Mouse (Mus musculus) heart, postnatal 36 days (tissue): ENCODE measurements around the gene Olfr1388. TPM values are rescaled to one million over a fixed set of nuclear protein-coding genes. Genes with fewer than 3 reads are reported as not detected.
"Not testable (repeated sequence)": the region's sequence is repeated elsewhere in the genome, so short reads cannot be mapped to it uniquely, and the experiment has no call there.

Source experiments
- DNase-seq, 2 experiments: peaks; one replicate each; pipeline ENCODE4 v3.0.0; 2021 to 2022
- intact Hi-C: fragments of 180-260 bp; cut with DNase I; formaldehyde crosslinking; loops from one replicate; pipeline ENCODE4 v1.15.1; 2025
- total RNA-seq, 2 experiments: library from RNA; stranded (reverse); gene quantifications; 2 replicates each; pipeline ENCODE4 v1.2.3; 2021

Gene Olfr1388
- total RNA-seq = under 1 TPM in 1 of 2 experiments, not detected in 1; 0.22 TPM

- DNase-seq = peak; percentile 9 to 23
- intact Hi-C loops = no loop called here
Measured at GRCm38 (mm10) chr11:49436411-49436810, at the start of gene Olfr1388. TSS of gene Olfr1388 (plus strand) at chr11:49436624.

GRCm38 (mm10) chr11:49392707-49393106 lies 43.7 kb upstream of the Olfr1388 start:
- DNase-seq, intact Hi-C loops: not testable (repeated sequence)

GRCm38 (mm10) chr11:49406784-49407183 lies 29.6 kb upstream of the Olfr1388 start:
- intact Hi-C loops = loop anchor here (10.0 kb wide), 1 partner anchor 212 kb away; no protein-coding TSS in a partner anchor
- DNase-seq = no peak

GRCm38 (mm10) chr11:49410540-49410939 lies 25.9 kb upstream of the Olfr1388 start:
- intact Hi-C loops = no loop called here
- DNase-seq = no peak

GRCm38 (mm10) chr11:49422767-49423166 lies 13.7 kb upstream of the Olfr1388 start, which contains the start of gene Olfr1389:
TSS of gene Olfr1389 (plus strand) at chr11:49423067.
- intact Hi-C loops = no loop called here

GRCm38 (mm10) chr11:49425257-49425927 lies 11.0 kb upstream of the Olfr1388 start:
- intact Hi-C loops = no loop called here
- DNase-seq = no peak

More at GRCm38 (mm10) chr11:49422767-49423166, 13.7 kb upstream of the Olfr1388 start, which contains the start of gene Olfr1389:
- no peak for DNase-seq

- no peak for DNase-seq
- intact Hi-C loops = no loop called here
Measured at GRCm38 (mm10) chr11:49429641-49430040, 6.8 kb upstream of the Olfr1388 start.

- DNase-seq = no peak
- intact Hi-C loops = no loop called here
Measured at GRCm38 (mm10) chr11:49455043-49455442, 18.6 kb downstream of the Olfr1388 start, which contains the start of gene Olfr1387. TSS of gene Olfr1387 (plus strand) at chr11:49455343.

- DNase-seq, intact Hi-C loops: not testable (repeated sequence)
Measured at GRCm38 (mm10) chr11:49464746-49465145, 28.3 kb downstream of the Olfr1388 start, which contains the start of gene Olfr1386. TSS of gene Olfr1386 (plus strand) at chr11:49465046.

GRCm38 (mm10) chr11:49485973-49486372 lies 49.5 kb downstream of the Olfr1388 start:
- DNase-seq = no peak
- intact Hi-C loops = no loop called here

GRCm38 (mm10) chr11:49488770-49489169 lies 52.3 kb downstream of the Olfr1388 start, which contains the start of gene Olfr1385:
TSS of gene Olfr1385 (plus strand) at chr11:49489070.
- intact Hi-C loops, DNase-seq: not testable (repeated sequence)

Other genes starting within 250 kb of the Olfr1388 start
- gene Btnl9, start 249.5 kb upstream of the Olfr1388 start, total RNA-seq = 10 to 100 TPM; 34.7 to 38.5 TPM
- 10 to 100 TPM; 25.8 to 26.8 TPM for gene Zfp62, start 233.3 kb upstream of the Olfr1388 start, total RNA-seq
- 10 to 100 TPM; 64.7 to 66.9 TPM for gene Mgat1, start 192.4 kb upstream of the Olfr1388 start, total RNA-seq
- gene Olfr1393, start 158.3 kb upstream of the Olfr1388 start, total RNA-seq = under 1 TPM in 1 of 2 experiments, not detected in 1; 0.19 TPM
- gene Olfr1392, start 151.3 kb upstream of the Olfr1388 start, total RNA-seq = not detected
- not detected for gene Olfr10, start 131.9 kb upstream of the Olfr1388 start, total RNA-seq
- gene Olfr1391, start 113.9 kb upstream of the Olfr1388 start, total RNA-seq = not detected
- gene Olfr1390, start 101.4 kb upstream of the Olfr1388 start, total RNA-seq = not detected
- gene Olfr1389, start 13.6 kb upstream of the Olfr1388 start, total RNA-seq = not detected
- gene Olfr1387, start 18.7 kb downstream of the Olfr1388 start, total RNA-seq = under 1 TPM; 0.08 to 0.27 TPM
- not detected for gene Olfr1386, start 28.4 kb downstream of the Olfr1388 start, total RNA-seq
- not detected for gene Olfr1385, start 52.4 kb downstream of the Olfr1388 start, total RNA-seq
- under 1 TPM in 1 of 2 experiments, not detected in 1; 0.31 TPM for gene Olfr1384, start 70.1 kb downstream of the Olfr1388 start, total RNA-seq
- under 1 TPM in 1 of 2 experiments, not detected in 1; 0.69 TPM for gene Olfr1383, start 83.0 kb downstream of the Olfr1388 start, total RNA-seq
- not detected for gene Olfr1382, start 91.6 kb downstream of the Olfr1388 start, total RNA-seq
- not detected for gene Olfr1381, start 106.8 kb downstream of the Olfr1388 start, total RNA-seq
- not detected for gene Olfr1380, start 120.3 kb downstream of the Olfr1388 start, total RNA-seq
- 10 to 100 TPM; 10.3 to 11.6 TPM for gene Flt4, start 172.6 kb downstream of the Olfr1388 start, total RNA-seq
- 1 to 10 TPM in 1 of 2 experiments, not detected in 1; 1.2 TPM for gene Scgb3a1, start 227.0 kb downstream of the Olfr1388 start, total RNA-seq